Mouse (Mus musculus) kidney, embryonic 15.5 days (tissue): ENCODE results near the gene Ergic1. TPM values are rescaled to one million over a fixed set of nuclear protein-coding genes. Genes with fewer than 3 reads are reported as not detected.

ENCODE experiments used
- ATAC-seq: fragments of 200-750 bp; cut with Nextera tagmentation; replicated peaks from 2 replicates; pipeline ENCODE4 v1.8.0; 2017; ENCODE audit warnings: moderate TSS enrichment; ENCODE audit not compliant: low FRiP score
- H3K27ac ChIP-seq: fragments of 300-500 bp; sonication (generic); 2 replicates; pipeline ENCODE4 v1.5.1; 2015; ENCODE audit warnings: mild to moderate bottlenecking, inconsistent platforms
- H3K27me3 ChIP-seq: fragments of 300-500 bp; sonication (generic); 2 replicates; pipeline ENCODE4 v1.6.1; 2015; ENCODE audit warnings: inconsistent platforms
- H3K36me3 ChIP-seq: fragments of 300-500 bp; sonication (generic); 2 replicates; pipeline ENCODE4 v1.6.1; 2015; ENCODE audit warnings: inconsistent platforms
- H3K4me1 ChIP-seq: fragments of 300-500 bp; sonication (generic); 2 replicates; pipeline ENCODE4 v1.6.1; 2015; ENCODE audit warnings: inconsistent platforms
- H3K4me2 ChIP-seq: fragments of 300-500 bp; sonication (generic); 2 replicates; pipeline ENCODE4 v1.6.1; 2015; ENCODE audit warnings: moderate library complexity, mild to moderate bottlenecking, inconsistent platforms
- H3K4me3 ChIP-seq: fragments of 300-500 bp; sonication (generic); replicated peaks from 2 replicates; pipeline ENCODE4 v1.5.1; 2015; ENCODE audit warnings: mild to moderate bottlenecking, inconsistent platforms
- H3K9ac ChIP-seq: fragments of 300-500 bp; sonication (generic); 2 replicates; pipeline ENCODE4 v1.6.1; 2015; ENCODE audit warnings: mild to moderate bottlenecking, inconsistent platforms
- H3K9me3 ChIP-seq: fragments of 300-500 bp; sonication (generic); replicated peaks from 2 replicates; pipeline ENCODE4 v1.6.1; 2016; ENCODE audit warnings: inconsistent platforms
- WGBS: fragments of 180-500 bp; shearing (Covaris S2); methylation state at CpG from one replicate; pipeline ENCODE4 v1.1.7; 2015; ENCODE audit warnings: mixed read lengths; 5-methylcytosine and 5-hydroxymethylcytosine counted together
- polyA plus RNA-seq: library from polyadenylated mRNA; unstranded; fragments of >200 nt; fragmentation: Nextera tagmentation; extraction: Ambion mirVana; gene quantifications from 2 replicates; pipeline ENCODE4 v1.2.1, GENCODE M21; 2015

Ergic1 gene
- polyA plus RNA-seq, 1 experiment from 2014 or later: 124 TPM

- no peaks in the 10 kb centered on the region for H3K36me3 ChIP-seq
- H3K9ac ChIP-seq: no peak overlapping the region
- H3K27ac ChIP-seq: no peak overlapping the region
- no peaks in the 10 kb centered on the region for H3K9me3 ChIP-seq
- ATAC-seq: no peak
- H3K27me3 ChIP-seq: no peaks in the 10 kb centered on the region
- WGBS: 89% methylated on average over 6 of the region's 6 CpGs
- no peak overlapping the region for H3K4me2 ChIP-seq
- peaks cover 11% of the 10 kb centered on the region; the same call in 1 of the 2 replicates for H3K4me1 ChIP-seq
- no peak overlapping the region for H3K4me3 ChIP-seq
Measured at GRCm38 (mm10) chr17:26528751-26529150, 32.5 kb upstream of the Ergic1 start.

GRCm38 (mm10) chr17:26529791-26530241, 31.5 kb upstream of the Ergic1 start:
- Histone ChIP-seq H3K4me3 (no peak overlapping the region), H3K9me3 (no peaks in the 10 kb centered on the region), H3K36me3 (no peaks in the 10 kb centered on the region), H3K27ac (no peak overlapping the region), H3K4me1 (peaks cover 11% of the 10 kb centered on the region; the same call in 1 of the 2 replicates), H3K27me3 (no peaks in the 10 kb centered on the region), H3K9ac (no peak overlapping the region), H3K4me2 (no peak overlapping the region)
- ATAC-seq: no peak
- WGBS: 75% methylated on average over 5 of the region's 5 CpGs

GRCm38 (mm10) chr17:26530590-26531081, 30.7 kb upstream of the Ergic1 start:
- no peak for ATAC-seq
- no peaks in the 10 kb centered on the region for H3K9me3 ChIP-seq
- no peak overlapping the region for H3K4me3 ChIP-seq
- H3K4me2 ChIP-seq: no peak overlapping the region
- peaks cover 11% of the 10 kb centered on the region; the same call in 1 of the 2 replicates for H3K4me1 ChIP-seq
- H3K27ac ChIP-seq: no peak overlapping the region
- H3K36me3 ChIP-seq: no peaks in the 10 kb centered on the region
- no peak overlapping the region for H3K9ac ChIP-seq
- H3K27me3 ChIP-seq: no peaks in the 10 kb centered on the region
- 31% methylated on average over 3 of the region's 3 CpGs for WGBS

- Histone ChIP-seq H3K36me3 (no peaks in the 10 kb centered on the region), H3K27ac (no peak overlapping the region), H3K9me3 (no peaks in the 10 kb centered on the region), H3K27me3 (no peaks in the 10 kb centered on the region), H3K4me1 (peaks cover 11% of the 10 kb centered on the region; the same call in 1 of the 2 replicates), H3K9ac (no peak overlapping the region), H3K4me2 (no peak overlapping the region), H3K4me3 (no peak overlapping the region)
- WGBS: 88% methylated on average over 7 of the region's 7 CpGs
- ATAC-seq: no peak
Measured at GRCm38 (mm10) chr17:26531395-26532027, 29.8 kb upstream of the Ergic1 start.

GRCm38 (mm10) chr17:26532476-26533045, 28.7 kb upstream of the Ergic1 start:
- ATAC-seq: no peak
- Histone ChIP-seq H3K36me3 (no peaks in the 10 kb centered on the region), H3K9me3 (no peaks in the 10 kb centered on the region), H3K9ac (no peak overlapping the region), H3K4me3 (no peak overlapping the region), H3K27ac (no peak overlapping the region), H3K4me1 (peaks cover 11% of the 10 kb centered on the region; the same call in 1 of the 2 replicates), H3K4me2 (no peak overlapping the region), H3K27me3 (no peaks in the 10 kb centered on the region)
- 70% methylated on average over 4 of the region's 4 CpGs for WGBS

- 76% methylated on average over 5 of the region's 5 CpGs for WGBS
- no peak for ATAC-seq
Measured at GRCm38 (mm10) chr17:26533871-26534372, 27.4 kb upstream of the Ergic1 start.

GRCm38 (mm10) chr17:26534695-26535094, 26.6 kb upstream of the Ergic1 start:
- WGBS: 85% methylated on average over 5 of the region's 5 CpGs
- Histone ChIP-seq H3K4me1 (peaks cover 8% of the 10 kb centered on the region; the same call in 1 of the 2 replicates), H3K36me3 (no peaks in the 10 kb centered on the region), H3K9me3 (no peaks in the 10 kb centered on the region), H3K9ac (no peak overlapping the region), H3K4me3 (no peak overlapping the region), H3K4me2 (no peak overlapping the region), H3K27me3 (no peaks in the 10 kb centered on the region), H3K27ac (no peak overlapping the region)
- ATAC-seq: no peak

More at GRCm38 (mm10) chr17:26533871-26534372, 27.4 kb upstream of the Ergic1 start:
- no peaks in the 10 kb centered on the region for H3K9me3 ChIP-seq
- H3K4me2 ChIP-seq: no peak overlapping the region
- H3K4me1 ChIP-seq: peaks cover 11% of the 10 kb centered on the region; the same call in 1 of the 2 replicates
- H3K27me3 ChIP-seq: no peaks in the 10 kb centered on the region
- H3K9ac ChIP-seq: no peak overlapping the region
- H3K27ac ChIP-seq: no peak overlapping the region
- H3K36me3 ChIP-seq: no peaks in the 10 kb centered on the region
- H3K4me3 ChIP-seq: no peak overlapping the region

- Histone ChIP-seq H3K27ac (no peak overlapping the region), H3K9me3 (no peaks in the 10 kb centered on the region), H3K4me3 (no peak overlapping the region), H3K9ac (no peak overlapping the region), H3K4me2 (no peak overlapping the region), H3K27me3 (no peaks in the 10 kb centered on the region), H3K36me3 (no peaks in the 10 kb centered on the region), H3K4me1 (peaks cover 2% of the 10 kb centered on the region; the same call in 1 of the 2 replicates)
- WGBS: 73% methylated on average over 7 of the region's 7 CpGs
- ATAC-seq: no peak
Measured at GRCm38 (mm10) chr17:26535251-26536136, 25.8 kb upstream of the Ergic1 start.

GRCm38 (mm10) chr17:26537722-26538471, 23.4 kb upstream of the Ergic1 start:
- Histone ChIP-seq H3K9me3 (no peaks in the 10 kb centered on the region), H3K27ac (no peak overlapping the region), H3K4me3 (0 out of 2 replicates have a peak overlapping the region, but pooled peaks have one; percentile 6), H3K9ac (no peak overlapping the region), H3K4me1 (no peaks in the 10 kb centered on the region), H3K27me3 (no peaks in the 10 kb centered on the region), H3K36me3 (no peaks in the 10 kb centered on the region), H3K4me2 (0 out of 2 replicates have a peak overlapping the region, but pooled peaks have one; percentile 16)
- ATAC-seq: no peak
- WGBS: 25% methylated on average over 6 of the region's 6 CpGs

- Histone ChIP-seq H3K4me3 (no peak overlapping the region), H3K27me3 (no peaks in the 10 kb centered on the region), H3K4me2 (no peak overlapping the region), H3K9me3 (no peaks in the 10 kb centered on the region), H3K9ac (no peak overlapping the region), H3K36me3 (no peaks in the 10 kb centered on the region), H3K27ac (no peak overlapping the region), H3K4me1 (no peaks in the 10 kb centered on the region)
- WGBS: 86% methylated on average over 5 of the region's 5 CpGs
- ATAC-seq: no peak
Measured at GRCm38 (mm10) chr17:26540083-26540482, 21.2 kb upstream of the Ergic1 start.

- H3K27ac ChIP-seq: no peak overlapping the region
Measured at GRCm38 (mm10) chr17:26544319-26544963, 16.8 kb upstream of the Ergic1 start.

More at GRCm38 (mm10) chr17:26544319-26544963, 16.8 kb upstream of the Ergic1 start:
- H3K27me3 ChIP-seq: 0 out of 2 replicates have a peak, but pooled peaks cover 2% of the 10 kb centered on the region
- H3K9ac ChIP-seq: no peak overlapping the region
- ATAC-seq: no peak
- no peak overlapping the region for H3K4me3 ChIP-seq
- no peaks in the 10 kb centered on the region for H3K36me3 ChIP-seq
- peaks cover 17% of the 10 kb centered on the region for H3K4me1 ChIP-seq
- no peaks in the 10 kb centered on the region for H3K9me3 ChIP-seq
- H3K4me2 ChIP-seq: no peak overlapping the region
- WGBS: 72% methylated on average over 8 of the region's 8 CpGs
